Mouse (Mus musculus) bone marrow, adult 2 months (tissue): ENCODE data around the gene Grin2a.

Experiments
- CTCF ChIP-seq: fragments of 200-500 bp; IDR thresholded peaks from 2 replicates; pipeline ENCODE4 v1.5.1; 2011; ENCODE audit warnings: low read length, control low read depth; ENCODE audit not compliant: control insufficient read depth, insufficient read depth
- POLR2A ChIP-seq: fragments of 200-500 bp; IDR thresholded peaks from 2 replicates; pipeline ENCODE4 v1.6.1; 2011; ENCODE audit warnings: low read depth, mild to moderate bottlenecking, control low read depth, low read length, borderline replicate concordance; ENCODE audit not compliant: control insufficient read depth

DNA sequence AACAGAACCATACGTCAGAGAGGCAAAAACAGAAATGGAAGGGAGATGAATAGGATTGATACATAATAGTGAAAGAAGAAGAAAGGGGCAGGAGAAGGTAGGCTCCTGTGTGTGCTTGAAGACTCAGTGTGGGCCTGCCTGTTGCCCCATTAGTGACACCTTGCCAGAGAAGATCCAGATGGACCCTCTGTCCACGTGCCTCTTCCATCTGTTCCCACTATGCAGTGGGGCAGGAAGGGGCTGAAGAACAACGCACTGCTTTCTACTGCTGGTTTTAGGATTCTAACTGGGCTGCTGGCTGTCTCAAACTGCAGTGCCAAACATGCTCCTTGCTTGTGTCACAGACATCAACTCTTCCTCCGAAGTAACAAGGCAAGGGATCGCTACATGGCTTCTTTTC lies 391.4 kb downstream of the Grin2a start:
- no peak for TF ChIP-seq CTCF
- TF ChIP-seq POLR2A = no peak
